Mouse (Mus musculus): Measurements from ENCODE around the gene Kremen2. TPM values are rescaled to one million over a fixed set of nuclear protein-coding genes. Genes with fewer than 3 reads are reported as not detected.

Kremen2 gene
- polyA plus RNA-seq, 1 experiment from 2014 or later: 12.9 TPM

- Histone ChIP-seq H3K27me3 (replicated peaks; ENCODE audit: control insufficient read depth, insufficient read depth, low read length) (peaks cover 76% of the 10 kb centered on the region), H3K27ac (replicated peaks; ENCODE audit: low read depth, low read length) (no peak overlapping the region; the same call in 1 of the 2 replicates), H3K4me1 (ENCODE audit: control insufficient read depth, insufficient read depth, low read length) (peaks cover 22% of the 10 kb centered on the region), H3K36me3 (ENCODE audit: control insufficient read depth, insufficient read depth, low read length) (no peaks in the 10 kb centered on the region), H3K4me2 (ENCODE audit: low read depth, low read length) (peak overlapping the region; percentile 54), H3K9me3 (ENCODE audit: control insufficient read depth, low read length) (no peaks in the 10 kb centered on the region), H3K9ac (ENCODE audit: low read depth, low read length) (no peak overlapping the region), H3K4me3 (ENCODE audit: low read depth, low read length) (peak overlapping the region; percentile 33)
- DNase-seq (ENCODE audit: low spot score): peak; percentile 67
- ATAC-seq (ENCODE audit: low read depth): no peak
- WGBS: 18% methylated on average over 7 of the region's 8 CpGs
These were observed 1.6 kb downstream of the Kremen2 start for GRCm38 (mm10) chr17:23744076-23744475.

GRCm38 (mm10) chr17:23742941-23743340 is 2.7 kb downstream of the Kremen2 start:
- Histone ChIP-seq H3K4me2 (ENCODE audit: low read depth, low read length) (peak overlapping the region; percentile 54; the same call in 1 of the 2 replicates), H3K4me1 (ENCODE audit: control insufficient read depth, insufficient read depth, low read length) (peaks cover 25% of the 10 kb centered on the region)

GRCm38 (mm10) chr17:23742210-23742793 is 3.3 kb downstream of the Kremen2 start:
- no peaks in the 10 kb centered on the region; the same call in 1 of the 2 replicates for H3K36me3 ChIP-seq (ENCODE audit: control insufficient read depth, insufficient read depth, low read length)
- no peak for ATAC-seq (ENCODE audit: low read depth)
- no peaks in the 10 kb centered on the region for H3K9me3 ChIP-seq (ENCODE audit: control insufficient read depth, low read length)
- H3K4me1 ChIP-seq (ENCODE audit: control insufficient read depth, insufficient read depth, low read length): peaks cover 25% of the 10 kb centered on the region
- no peak for DNase-seq (ENCODE audit: low spot score)
- H3K4me2 ChIP-seq (ENCODE audit: low read depth, low read length): peak overlapping the region; percentile 47
- H3K4me3 ChIP-seq (ENCODE audit: low read depth, low read length): peak overlapping the region; percentile 26
- WGBS: 11% methylated on average over 31 of the region's 44 CpGs
- no peak overlapping the region for H3K27ac ChIP-seq (replicated peaks; ENCODE audit: low read depth, low read length)
- no peak overlapping the region for H3K9ac ChIP-seq (ENCODE audit: low read depth, low read length)
- H3K27me3 ChIP-seq (replicated peaks; ENCODE audit: control insufficient read depth, insufficient read depth, low read length): peaks cover 88% of the 10 kb centered on the region

More at GRCm38 (mm10) chr17:23742941-23743340, 2.7 kb downstream of the Kremen2 start:
- H3K27ac ChIP-seq (replicated peaks; ENCODE audit: low read depth, low read length): no peak overlapping the region
- WGBS: 65% methylated on average over 12 of the region's 12 CpGs
- H3K9me3 ChIP-seq (ENCODE audit: control insufficient read depth, low read length): no peaks in the 10 kb centered on the region
- peaks cover 84% of the 10 kb centered on the region for H3K27me3 ChIP-seq (replicated peaks; ENCODE audit: control insufficient read depth, insufficient read depth, low read length)
- H3K36me3 ChIP-seq (ENCODE audit: control insufficient read depth, insufficient read depth, low read length): no peaks in the 10 kb centered on the region
- peak overlapping the region; percentile 26; the same call in 1 of the 2 replicates for H3K4me3 ChIP-seq (ENCODE audit: low read depth, low read length)
- no peak overlapping the region for H3K9ac ChIP-seq (ENCODE audit: low read depth, low read length)
- DNase-seq (ENCODE audit: low spot score) (no peak), ATAC-seq (ENCODE audit: low read depth) (no peak)

- no peaks in the 10 kb centered on the region for H3K9me3 ChIP-seq (ENCODE audit: control insufficient read depth, low read length)
- no peak overlapping the region for H3K9ac ChIP-seq (ENCODE audit: low read depth, low read length)
- H3K36me3 ChIP-seq (ENCODE audit: control insufficient read depth, insufficient read depth, low read length): no peaks in the 10 kb centered on the region; the same call in 1 of the 2 replicates
- peak overlapping the region; percentile 47 for H3K4me2 ChIP-seq (ENCODE audit: low read depth, low read length)
- WGBS: 45% methylated on average over 35 of the region's 38 CpGs
- H3K27me3 ChIP-seq (replicated peaks; ENCODE audit: control insufficient read depth, insufficient read depth, low read length): peaks cover 83% of the 10 kb centered on the region
- peaks cover 25% of the 10 kb centered on the region for H3K4me1 ChIP-seq (ENCODE audit: control insufficient read depth, insufficient read depth, low read length)
- no peak overlapping the region for H3K27ac ChIP-seq (replicated peaks; ENCODE audit: low read depth, low read length)
- DNase-seq (ENCODE audit: low spot score) (no peak), ATAC-seq (ENCODE audit: low read depth) (no peak)
- peak overlapping the region; percentile 26; the same call in 1 of the 2 replicates for H3K4me3 ChIP-seq (ENCODE audit: low read depth, low read length)
These were observed 4.0 kb downstream of the Kremen2 start for GRCm38 (mm10) chr17:23741359-23742209.

- Histone ChIP-seq H3K4me2 (ENCODE audit: low read depth, low read length) (peak within 1 kb of the TSS; percentile 97), H3K4me3 (ENCODE audit: low read depth, low read length) (peak within 1 kb of the TSS; percentile 72), H3K27ac (replicated peaks; ENCODE audit: low read depth, low read length) (no peak within 1 kb of the TSS; the same call in 1 of the 2 replicates), H3K9me3 (ENCODE audit: control insufficient read depth, low read length) (no peaks in the 10 kb centered on the region), H3K9ac (ENCODE audit: low read depth, low read length) (peak within 1 kb of the TSS; percentile 69), H3K4me1 (ENCODE audit: control insufficient read depth, insufficient read depth, low read length) (peaks cover 21% of the 10 kb centered on the region), H3K36me3 (ENCODE audit: control insufficient read depth, insufficient read depth, low read length) (no peaks in the 10 kb centered on the region; the same call in 1 of the 2 replicates), H3K27me3 (replicated peaks; ENCODE audit: control insufficient read depth, insufficient read depth, low read length) (peaks cover 74% of the 10 kb centered on the region)
- DNase-seq (ENCODE audit: low spot score) (peak; percentile 29), ATAC-seq (ENCODE audit: low read depth) (peak; percentile 12)
- 7% methylated on average over 13 of the region's 13 CpGs for WGBS
These were observed 5.0 kb downstream of the Kremen2 start, which contains the start of gene Paqr4 for GRCm38 (mm10) chr17:23740598-23741021. TSS of gene Paqr4 (minus strand) at chr17:23740867.

GRCm38 (mm10) chr17:23740136-23740584 is 5.5 kb downstream of the Kremen2 start:
- peak overlapping the region; percentile 69 for H3K9ac ChIP-seq (ENCODE audit: low read depth, low read length)
- H3K27me3 ChIP-seq (replicated peaks; ENCODE audit: control insufficient read depth, insufficient read depth, low read length): peaks cover 69% of the 10 kb centered on the region
- no peak overlapping the region; the same call in 1 of the 2 replicates for H3K27ac ChIP-seq (replicated peaks; ENCODE audit: low read depth, low read length)
- ATAC-seq (ENCODE audit: low read depth): peak; percentile 88
- under 1% methylated on average over 26 of the region's 46 CpGs for WGBS
- H3K9me3 ChIP-seq (ENCODE audit: control insufficient read depth, low read length): no peaks in the 10 kb centered on the region
- H3K4me3 ChIP-seq (ENCODE audit: low read depth, low read length): peak overlapping the region; percentile 72
- peaks cover 16% of the 10 kb centered on the region for H3K4me1 ChIP-seq (ENCODE audit: control insufficient read depth, insufficient read depth, low read length)
- peak overlapping the region; percentile 97 for H3K4me2 ChIP-seq (ENCODE audit: low read depth, low read length)
- no peaks in the 10 kb centered on the region; the same call in 1 of the 2 replicates for H3K36me3 ChIP-seq (ENCODE audit: control insufficient read depth, insufficient read depth, low read length)
- DNase-seq (ENCODE audit: low spot score): peak; percentile 95

- no peak overlapping the region; the same call in 1 of the 2 replicates for H3K27ac ChIP-seq (replicated peaks; ENCODE audit: low read depth, low read length)
- no peaks in the 10 kb centered on the region for H3K9me3 ChIP-seq (ENCODE audit: control insufficient read depth, low read length)
- H3K27me3 ChIP-seq (replicated peaks; ENCODE audit: control insufficient read depth, insufficient read depth, low read length): peaks cover 62% of the 10 kb centered on the region
- peak overlapping the region; percentile 97 for H3K4me2 ChIP-seq (ENCODE audit: low read depth, low read length)
- no peaks in the 10 kb centered on the region; the same call in 1 of the 2 replicates for H3K36me3 ChIP-seq (ENCODE audit: control insufficient read depth, insufficient read depth, low read length)
- H3K4me1 ChIP-seq (ENCODE audit: control insufficient read depth, insufficient read depth, low read length): peaks cover 14% of the 10 kb centered on the region
- peak overlapping the region; percentile 69 for H3K9ac ChIP-seq (ENCODE audit: low read depth, low read length)
- ATAC-seq (ENCODE audit: low read depth) (peak; percentile 12), DNase-seq (ENCODE audit: low spot score) (peak; percentile 27)
- peak overlapping the region; percentile 72 for H3K4me3 ChIP-seq (ENCODE audit: low read depth, low read length)
- WGBS: under 1% methylated on average over 42 of the region's 48 CpGs
These were observed 6.2 kb downstream of the Kremen2 start for GRCm38 (mm10) chr17:23739202-23740135.
